8 mouse cellular contexts compared by ENCODE assay signal in genomic region chr6:60201548-60201947, GRCm38 (mm10).
DNase-seq lines count a peak whose midpoint lies in the region; ATAC-seq lines count a peak whose summit lies in the region.

No protein-coding gene starts in this region.

- peaks cover 13% of the 10 kb centered on the region; the same call in 1 of the 2 replicates for H3K9me3 ChIP-seq in embryonic facial prominence, embryonic 10.5 days

- no peaks in the 10 kb centered on the region for H3K4me1 ChIP-seq in embryonic facial prominence, embryonic 10.5 days

- DNase-seq in frontal cortex, postnatal 10 days (ENCODE audit: low spot score in 2 of 2), result no peak
- DNase-seq in testis, postnatal 10 days (ENCODE audit: low spot score), result peak; percentile 38
- no peak for DNase-seq in testis, postnatal 14 days (ENCODE audit: low spot score)
- DNase-seq in embryonic facial prominence, embryonic 10.5 days (ENCODE audit: low spot score), result peak; percentile 67
- DNase-seq in layer of hippocampus, postnatal 25 days (ENCODE audit: extremely low spot score in 1 of 2, low spot score in 1 of 2), result peak; percentile 11 to 40
- DNase-seq in thymus, postnatal 25 days, result peak; percentile 1
- DNase-seq in gastrocnemius, postnatal 25 days, result no peak

- H3K27ac ChIP-seq in embryonic facial prominence, embryonic 10.5 days (replicated peaks), result no peak overlapping the region

- no peaks in the 10 kb centered on the region for H3K27me3 ChIP-seq in embryonic facial prominence, embryonic 10.5 days (replicated peaks; ENCODE audit: low read depth, poor library complexity, severe bottlenecking)

- no peaks in the 10 kb centered on the region for H3K36me3 ChIP-seq in embryonic facial prominence, embryonic 10.5 days (replicated peaks)

- H3K4me3 ChIP-seq in embryonic facial prominence, embryonic 10.5 days, result no peak overlapping the region

- ATAC-seq in frontal cortex, adult (ENCODE audit: low TSS enrichment), result 0 out of 2 replicates have a peak, but pooled peaks have one; percentile 27

- 76% methylated on average over 10 of the region's 10 CpGs for WGBS in embryonic facial prominence, embryonic 10.5 days

Comparison
In these comparisons a context has a peak if more than half of its experiments do, and no peak if none do; other contexts are left out.
1. DNase-seq: peak in testis, postnatal 10 days (single experiment), embryonic facial prominence, embryonic 10.5 days (single experiment), layer of hippocampus, postnatal 25 days (2 of 2) and thymus, postnatal 25 days (single experiment); none in frontal cortex, postnatal 10 days (0 of 2), testis, postnatal 14 days (single experiment) and gastrocnemius, postnatal 25 days (single experiment).